Mouse (Mus musculus) midbrain, embryonic 14.5 days (tissue): ENCODE data around the gene Zfp39. TPM values are rescaled to one million over a fixed set of nuclear protein-coding genes. Genes with fewer than 3 reads are reported as not detected.
A peak's percentile ranks its signal among the peaks of the same experiment; 100 is the strongest.

ENCODE experiments used
- ATAC-seq: fragments of 200-750 bp; cut with Nextera tagmentation; 2 replicates; pipeline ENCODE4 v1.8.0; 2017; ENCODE audit warnings: moderate number of reproducible peaks, moderate library complexity; ENCODE audit not compliant: low FRiP score, low TSS enrichment
- DNase-seq: peaks from one replicate; pipeline ENCODE4 v3.0.0-alpha.2; 2015
- H3K27ac ChIP-seq: fragments of 300-500 bp; sonication (generic); replicated peaks from 2 replicates; pipeline ENCODE4 v1.5.1; 2014; ENCODE audit warnings: mild to moderate bottlenecking, low read depth, low read length, moderate library complexity
- H3K27me3 ChIP-seq: fragments of 300-500 bp; sonication (generic); 2 replicates; pipeline ENCODE4 v1.6.1; 2014; ENCODE audit warnings: low read length, control low read depth, mixed read lengths; ENCODE audit not compliant: control insufficient read depth, insufficient read depth
- H3K36me3 ChIP-seq: fragments of 300-500 bp; sonication (generic); 2 replicates; pipeline ENCODE4 v1.6.1; 2014; ENCODE audit warnings: low read length, control low read depth; ENCODE audit not compliant: control insufficient read depth, insufficient read depth
- H3K4me1 ChIP-seq: fragments of 300-500 bp; sonication (generic); 2 replicates; pipeline ENCODE4 v1.6.1; 2014; ENCODE audit warnings: mild to moderate bottlenecking, antibody characterized with exemption, low read length, control low read depth; ENCODE audit not compliant: control insufficient read depth, insufficient read depth
- H3K4me2 ChIP-seq: fragments of 300-500 bp; sonication (generic); 2 replicates; pipeline ENCODE4 v1.6.1; 2014; ENCODE audit warnings: mild to moderate bottlenecking, low read length, moderate library complexity
- H3K4me3 ChIP-seq: fragments of 300-500 bp; sonication (generic); replicated peaks from 2 replicates; pipeline ENCODE4 v1.5.1; 2014; ENCODE audit warnings: low read depth, low read length
- H3K9ac ChIP-seq: fragments of 300-500 bp; sonication (generic); replicated peaks from 2 replicates; pipeline ENCODE4 v1.6.1; 2014; ENCODE audit warnings: mild to moderate bottlenecking, low read length, moderate library complexity
- H3K9me3 ChIP-seq: fragments of 300-500 bp; sonication (generic); 2 replicates; pipeline ENCODE4 v1.6.1; 2016; ENCODE audit warnings: low read length, control low read depth, mixed read lengths; ENCODE audit not compliant: control insufficient read depth
- WGBS: fragments of 180-500 bp; shearing (Covaris S2); extraction: QIAGEN DNeasy Blood & Tissue Kit; methylation state at CpG from one replicate; pipeline ENCODE4 v1.1.7; 2014; 5-methylcytosine and 5-hydroxymethylcytosine counted together
- polyA plus RNA-seq: library from polyadenylated mRNA; unstranded; fragments of >200 nt; fragmentation: Nextera tagmentation; extraction: Ambion mirVana; gene quantifications from 2 replicates; pipeline ENCODE4 v1.2.1, GENCODE M21; 2014

The Zfp39 gene
- polyA plus RNA-seq, 1 experiment from 2014 or later = 9.1 TPM

- Histone ChIP-seq H3K4me3 (no peak overlapping the region), H3K27ac (no peak overlapping the region), H3K9me3 (no peaks in the 10 kb centered on the region), H3K4me2 (no peak overlapping the region), H3K36me3 (no peaks in the 10 kb centered on the region), H3K4me1 (no peaks in the 10 kb centered on the region), H3K9ac (no peak overlapping the region), H3K27me3 (no peaks in the 10 kb centered on the region)
- DNase-seq (no peak), ATAC-seq (no peak)
- 93% methylated on average over 1 of the region's 1 CpGs for WGBS
These were observed 9.8 kb upstream of the Zfp39 start for GRCm38 (mm10) chr11:58913776-58914175.

DNA sequence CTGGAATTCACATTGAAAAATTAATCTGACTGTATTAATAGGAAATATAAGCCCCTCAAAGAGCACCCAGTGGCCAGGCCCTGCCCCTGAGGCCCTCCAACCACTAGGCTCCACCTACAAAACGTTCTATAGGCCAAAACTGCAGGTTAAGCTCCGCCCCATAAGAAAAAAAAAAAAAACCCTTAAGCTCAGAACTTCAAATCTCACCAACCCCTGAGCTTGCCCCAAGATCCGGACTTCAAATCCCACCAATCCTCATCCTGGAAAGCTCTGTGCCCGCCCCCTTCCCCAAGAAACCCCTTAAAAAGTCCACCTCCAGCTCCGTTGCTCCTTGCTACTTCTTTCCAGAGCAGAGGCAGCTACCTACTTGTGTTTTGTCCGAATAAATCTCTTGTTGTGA, 813 bp upstream of the Zfp39 start:
- Histone ChIP-seq H3K36me3 (peaks cover 15% of the 10 kb centered on the region), H3K4me1 (peaks cover 13% of the 10 kb centered on the region), H3K9ac (no peak overlapping the region), H3K27ac (no peak overlapping the region), H3K4me3 (no peak overlapping the region), H3K27me3 (no peaks in the 10 kb centered on the region), H3K4me2 (peak overlapping the region; percentile 82), H3K9me3 (no peaks in the 10 kb centered on the region)
- ATAC-seq (no peak), DNase-seq (peak; percentile 33)
- 41% methylated on average over 6 of the region's 6 CpGs for WGBS

- Histone ChIP-seq H3K27me3 (no peaks in the 10 kb centered on the region), H3K4me1 (peaks cover 13% of the 10 kb centered on the region), H3K4me3 (peak overlapping the region; percentile 78), H3K9ac (no peak overlapping the region), H3K27ac (no peak overlapping the region), H3K4me2 (peak overlapping the region; percentile 82), H3K9me3 (no peaks in the 10 kb centered on the region), H3K36me3 (peaks cover 18% of the 10 kb centered on the region)
- peak; percentile 29; the same call in 1 of the 2 replicates for ATAC-seq
- DNase-seq = no peak
- under 1% methylated on average over 8 of the region's 8 CpGs for WGBS
These were observed 339 bp upstream of the Zfp39 start for GRCm38 (mm10) chr11:58904410-58904718.

DNA sequence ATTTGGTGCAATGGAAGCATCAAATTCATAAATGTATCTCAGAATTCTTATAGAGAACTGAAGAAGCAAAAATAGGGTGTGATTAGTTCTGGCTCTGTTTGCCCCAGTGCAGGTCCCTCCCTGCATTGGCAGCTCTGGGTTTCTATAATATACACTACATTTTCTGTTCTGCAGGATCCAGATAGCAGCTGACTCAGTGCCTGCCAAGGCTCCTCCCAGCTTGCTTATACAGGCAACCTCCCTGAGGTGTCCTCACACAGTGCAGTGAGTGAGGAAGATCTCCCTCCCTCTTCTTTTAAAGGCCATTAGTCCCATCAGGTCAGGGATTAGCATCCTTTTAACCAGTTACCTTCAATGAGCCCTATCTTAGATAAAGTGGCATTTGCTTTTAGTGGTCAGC, 2.9 kb downstream of the Zfp39 start:
- Histone ChIP-seq H3K27me3 (no peaks in the 10 kb centered on the region), H3K9me3 (no peaks in the 10 kb centered on the region), H3K27ac (no peak overlapping the region), H3K4me3 (no peak overlapping the region), H3K4me2 (no peak overlapping the region), H3K9ac (no peak overlapping the region), H3K4me1 (peaks cover 13% of the 10 kb centered on the region), H3K36me3 (peaks cover 36% of the 10 kb centered on the region)
- DNase-seq (no peak), ATAC-seq (no peak)

- no peak overlapping the region for H3K4me2 ChIP-seq
- ATAC-seq = no peak
- H3K9ac ChIP-seq = no peak overlapping the region
- no peak for DNase-seq
- peaks cover 2% of the 10 kb centered on the region; the same call in 1 of the 2 replicates for H3K4me1 ChIP-seq
- peaks cover 59% of the 10 kb centered on the region for H3K36me3 ChIP-seq
- no peaks in the 10 kb centered on the region for H3K9me3 ChIP-seq
- no peak overlapping the region for H3K4me3 ChIP-seq
- H3K27ac ChIP-seq = no peak overlapping the region
- no peaks in the 10 kb centered on the region for H3K27me3 ChIP-seq
- 91% methylated on average over 6 of the region's 6 CpGs for WGBS
These were observed 6.5 kb downstream of the Zfp39 start for GRCm38 (mm10) chr11:58897485-58897884.

DNA sequence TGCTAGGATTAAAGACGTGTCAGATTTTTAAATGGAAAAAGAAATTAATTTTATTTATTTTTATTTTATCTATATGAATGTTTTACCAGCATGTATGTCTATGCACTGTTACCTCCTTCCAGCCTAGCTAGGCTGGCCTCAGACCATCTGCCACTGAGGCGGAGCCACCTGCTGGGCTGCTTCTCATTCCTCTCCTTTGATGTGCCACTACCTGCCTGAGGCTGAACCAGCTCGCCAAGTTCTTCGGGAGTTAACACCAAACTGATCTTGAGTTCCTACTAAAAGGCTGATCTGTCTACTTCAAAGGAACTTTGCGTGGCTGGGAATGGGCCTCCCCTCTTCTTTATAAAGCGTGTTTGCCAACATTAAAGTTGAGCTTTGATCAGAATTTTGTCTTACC, 9.6 kb downstream of the Zfp39 start:
- Histone ChIP-seq H3K9me3 (no peaks in the 10 kb centered on the region), H3K4me2 (no peak overlapping the region), H3K4me1 (no peaks in the 10 kb centered on the region), H3K27ac (no peak overlapping the region), H3K4me3 (no peak overlapping the region), H3K27me3 (no peaks in the 10 kb centered on the region), H3K36me3 (peaks cover 70% of the 10 kb centered on the region), H3K9ac (no peak overlapping the region)
- ATAC-seq (no peak), DNase-seq (no peak)
- 80% methylated on average over 6 of the region's 6 CpGs for WGBS

DNA sequence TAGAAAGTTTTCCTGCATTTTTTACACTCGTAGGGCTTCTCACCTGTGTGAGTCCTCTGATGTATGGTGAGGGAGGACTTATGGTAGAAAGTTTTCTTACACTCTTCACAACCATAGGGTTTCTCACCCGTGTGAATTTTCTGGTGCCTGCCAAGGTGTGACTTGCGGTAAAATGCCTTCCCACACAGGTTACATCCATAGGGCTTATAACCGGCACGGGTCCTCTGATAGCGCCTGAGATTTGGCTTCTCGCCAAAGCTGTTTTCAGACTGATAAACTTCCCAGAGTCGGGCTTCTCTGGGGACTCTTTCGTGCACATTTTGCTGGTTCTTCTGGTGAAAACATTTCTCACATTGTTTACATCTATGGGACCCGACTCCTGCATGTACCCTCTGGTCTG, 13.5 kb downstream of the Zfp39 start:
- no peak for DNase-seq
- ATAC-seq = no peak
- Histone ChIP-seq H3K4me2 (no peak overlapping the region), H3K27ac (no peak overlapping the region), H3K36me3 (peaks cover 58% of the 10 kb centered on the region), H3K4me3 (no peak overlapping the region), H3K9me3 (no peaks in the 10 kb centered on the region), H3K4me1 (no peaks in the 10 kb centered on the region), H3K27me3 (no peaks in the 10 kb centered on the region), H3K9ac (no peak overlapping the region)
- 93% methylated on average over 10 of the region's 10 CpGs for WGBS

- no peak for ATAC-seq
- WGBS = 86% methylated on average over 8 of the region's 8 CpGs
- H3K27ac ChIP-seq = no peak overlapping the region
These were observed 20.3 kb downstream of the Zfp39 start for GRCm38 (mm10) chr11:58883756-58884155.

GRCm38 (mm10) chr11:58870961-58871360, 33.1 kb downstream of the Zfp39 start:
- DNase-seq = no peak
- WGBS = 94% methylated on average over 4 of the region's 4 CpGs
- H3K4me1 ChIP-seq = 0 out of 2 replicates have a peak, but pooled peaks cover 8% of the 10 kb centered on the region
- H3K27me3 ChIP-seq = no peaks in the 10 kb centered on the region
- H3K36me3 ChIP-seq = peaks cover 42% of the 10 kb centered on the region
- no peak overlapping the region for H3K4me3 ChIP-seq
- ATAC-seq = no peak
- no peaks in the 10 kb centered on the region for H3K9me3 ChIP-seq
- no peak overlapping the region for H3K4me2 ChIP-seq
- H3K9ac ChIP-seq = no peak overlapping the region
- H3K27ac ChIP-seq = no peak overlapping the region

More at GRCm38 (mm10) chr11:58883756-58884155, 20.3 kb downstream of the Zfp39 start:
- H3K9ac ChIP-seq = no peak overlapping the region
- H3K27me3 ChIP-seq = no peaks in the 10 kb centered on the region
- no peak for DNase-seq
- no peaks in the 10 kb centered on the region for H3K4me1 ChIP-seq
- H3K4me2 ChIP-seq = no peak overlapping the region
- no peaks in the 10 kb centered on the region for H3K9me3 ChIP-seq
- no peak overlapping the region for H3K4me3 ChIP-seq
- peaks cover 53% of the 10 kb centered on the region for H3K36me3 ChIP-seq
